Mouse (Mus musculus) heart, embryonic 13.5 days (tissue): ENCODE results near the gene Emilin1. TPM values are rescaled to one million over a fixed set of nuclear protein-coding genes. Genes with fewer than 3 reads are reported as not detected.
"Not testable (repeated sequence)": the region's sequence is repeated elsewhere in the genome, so short reads cannot be mapped to it uniquely, and the experiment has no call there.

Experiments
- ATAC-seq: fragments of 200-750 bp; cut with Nextera tagmentation; 2 replicates; pipeline ENCODE4 v1.8.0; 2017; ENCODE audit warnings: moderate TSS enrichment; ENCODE audit not compliant: insufficient number of reproducible peaks, low FRiP score, low TSS enrichment; ENCODE audit errors: extremely low read depth
- H3K27ac ChIP-seq: fragments of 300-500 bp; sonication (generic); replicated peaks from 2 replicates; pipeline ENCODE4 v1.5.1; 2015; ENCODE audit warnings: moderate library complexity, mild to moderate bottlenecking, inconsistent platforms
- H3K27me3 ChIP-seq: fragments of 300-500 bp; sonication (generic); replicated peaks from 2 replicates; pipeline ENCODE4 v1.6.1; 2015; ENCODE audit warnings: mild to moderate bottlenecking, inconsistent platforms
- H3K36me3 ChIP-seq: fragments of 300-500 bp; sonication (generic); 2 replicates; pipeline ENCODE4 v1.6.1; 2015; ENCODE audit warnings: mild to moderate bottlenecking, inconsistent platforms
- H3K4me1 ChIP-seq: fragments of 300-500 bp; sonication (generic); 2 replicates; pipeline ENCODE4 v1.6.1; 2015; ENCODE audit warnings: inconsistent platforms
- H3K4me2 ChIP-seq: fragments of 300-500 bp; sonication (generic); 2 replicates; pipeline ENCODE4 v1.6.1; 2015; ENCODE audit warnings: inconsistent platforms, mild to moderate bottlenecking, moderate library complexity
- H3K4me3 ChIP-seq: fragments of 300-500 bp; sonication (generic); 2 replicates; pipeline ENCODE4 v1.5.1; 2015; ENCODE audit warnings: moderate library complexity, mild to moderate bottlenecking, inconsistent platforms
- H3K9ac ChIP-seq: fragments of 300-500 bp; sonication (generic); 2 replicates; pipeline ENCODE4 v1.6.1; 2015; ENCODE audit warnings: inconsistent platforms, mild to moderate bottlenecking, moderate library complexity
- H3K9me3 ChIP-seq: fragments of 300-500 bp; sonication (generic); 2 replicates; pipeline ENCODE4 v1.6.1; 2016; ENCODE audit warnings: inconsistent platforms
- WGBS: fragments of 180-500 bp; shearing (Covaris S2); methylation state at CpG from one replicate; pipeline ENCODE4 v1.1.7; 2015; ENCODE audit warnings: mixed read lengths; 5-methylcytosine and 5-hydroxymethylcytosine counted together
- polyA plus RNA-seq: library from polyadenylated mRNA; unstranded; fragments of >200 nt; fragmentation: Nextera tagmentation; extraction: Ambion mirVana; gene quantifications from 2 replicates; pipeline ENCODE4 v1.2.1, GENCODE M21; 2015

Emilin1 gene
- polyA plus RNA-seq, 1 experiment from 2014 or later: 168 TPM

GRCm38 (mm10) chr5:30879347-30879943 is 33.8 kb upstream of the Emilin1 start:
- no peak overlapping the region for H3K9ac ChIP-seq
- peaks cover 8% of the 10 kb centered on the region; the same call in 1 of the 2 replicates for H3K4me1 ChIP-seq
- no peak overlapping the region for H3K27ac ChIP-seq
- peaks cover 38% of the 10 kb centered on the region for H3K36me3 ChIP-seq
- ATAC-seq: no peak
- no peak overlapping the region for H3K4me2 ChIP-seq
- H3K27me3 ChIP-seq: no peaks in the 10 kb centered on the region
- WGBS: 71% methylated on average over 5 of the region's 5 CpGs
- no peak overlapping the region for H3K4me3 ChIP-seq
- no peaks in the 10 kb centered on the region for H3K9me3 ChIP-seq

GRCm38 (mm10) chr5:30881839-30882238 is 31.4 kb upstream of the Emilin1 start:
- H3K9me3 ChIP-seq, H3K9ac ChIP-seq, ATAC-seq, H3K4me3 ChIP-seq, H3K27ac ChIP-seq, H3K4me2 ChIP-seq, H3K27me3 ChIP-seq: not testable (repeated sequence)
- Histone ChIP-seq H3K4me1 (peaks cover 15% of the 10 kb centered on the region), H3K36me3 (peaks cover 14% of the 10 kb centered on the region)
- WGBS: 76% methylated on average over 4 of the region's 4 CpGs

GRCm38 (mm10) chr5:30886209-30886608 is 27.0 kb upstream of the Emilin1 start:
- WGBS: 38% methylated on average over 4 of the region's 4 CpGs
- Histone ChIP-seq H3K36me3 (peaks cover 9% of the 10 kb centered on the region), H3K4me2 (peak overlapping the region; percentile 82), H3K27ac (no peak overlapping the region; the same call in 1 of the 2 replicates), H3K4me3 (peak overlapping the region; percentile 87), H3K9me3 (no peaks in the 10 kb centered on the region), H3K27me3 (no peaks in the 10 kb centered on the region), H3K9ac (no peak overlapping the region), H3K4me1 (peaks cover 25% of the 10 kb centered on the region)
- ATAC-seq: no peak

- H3K27me3 ChIP-seq: no peaks in the 10 kb centered on the region
- 33% methylated on average over 5 of the region's 5 CpGs for WGBS
- H3K9ac ChIP-seq: peak overlapping the region; percentile 92
- no peak for ATAC-seq
- no peaks in the 10 kb centered on the region for H3K9me3 ChIP-seq
- H3K4me3 ChIP-seq: peak overlapping the region; percentile 87
- H3K27ac ChIP-seq: peak overlapping the region; percentile 96
- peak overlapping the region; percentile 82 for H3K4me2 ChIP-seq
- peaks cover 25% of the 10 kb centered on the region for H3K4me1 ChIP-seq
- peaks cover 15% of the 10 kb centered on the region for H3K36me3 ChIP-seq
These were observed 26.5 kb upstream of the Emilin1 start for GRCm38 (mm10) chr5:30886731-30887130.

GRCm38 (mm10) chr5:30887331-30887761 is 25.9 kb upstream of the Emilin1 start:
- Histone ChIP-seq H3K9me3 (no peaks in the 10 kb centered on the region), H3K36me3 (peaks cover 21% of the 10 kb centered on the region), H3K4me2 (peak overlapping the region; percentile 82), H3K27me3 (no peaks in the 10 kb centered on the region), H3K4me3 (peak overlapping the region; percentile 87), H3K9ac (peak overlapping the region; percentile 92), H3K27ac (peak overlapping the region; percentile 96), H3K4me1 (peaks cover 25% of the 10 kb centered on the region)
- under 1% methylated on average over 19 of the region's 19 CpGs for WGBS
- ATAC-seq: peak; percentile 21; the same call in 1 of the 2 replicates

- Histone ChIP-seq H3K36me3 (peaks cover 26% of the 10 kb centered on the region), H3K9me3 (no peaks in the 10 kb centered on the region), H3K27ac (peak overlapping the region; percentile 96), H3K4me2 (peak overlapping the region; percentile 82), H3K27me3 (no peaks in the 10 kb centered on the region), H3K4me1 (peaks cover 25% of the 10 kb centered on the region), H3K9ac (peak overlapping the region; percentile 92), H3K4me3 (peak overlapping the region; percentile 87)
- WGBS: under 1% methylated on average over 28 of the region's 28 CpGs
- peak; percentile 75 for ATAC-seq
These were observed 25.3 kb upstream of the Emilin1 start for GRCm38 (mm10) chr5:30887858-30888336.

GRCm38 (mm10) chr5:30888337-30889087 is 24.7 kb upstream of the Emilin1 start, which contains the start of gene Agbl5:
Agbl5 (plus strand) TSS chr5:30888694.
- ATAC-seq: peak; percentile 75
- peaks cover 25% of the 10 kb centered on the region for H3K4me1 ChIP-seq

GRCm38 (mm10) chr5:30889088-30889754 is 24.0 kb upstream of the Emilin1 start:
- WGBS: 2% methylated on average over 35 of the region's 42 CpGs
- ATAC-seq: peak; percentile 29
- peak overlapping the region; percentile 92 for H3K9ac ChIP-seq
- peak overlapping the region; percentile 82 for H3K4me2 ChIP-seq
- H3K4me1 ChIP-seq: peaks cover 25% of the 10 kb centered on the region
- H3K4me3 ChIP-seq: peak overlapping the region; percentile 87
- H3K36me3 ChIP-seq: peaks cover 39% of the 10 kb centered on the region
- H3K9me3 ChIP-seq: no peaks in the 10 kb centered on the region
- no peaks in the 10 kb centered on the region for H3K27me3 ChIP-seq
- H3K27ac ChIP-seq: peak overlapping the region; percentile 96

More at GRCm38 (mm10) chr5:30888337-30889087, 24.7 kb upstream of the Emilin1 start, which contains the start of gene Agbl5:
- H3K9ac ChIP-seq: peak within 1 kb of the TSS; percentile 92
- H3K36me3 ChIP-seq: peaks cover 32% of the 10 kb centered on the region
- peak within 1 kb of the TSS; percentile 87 for H3K4me3 ChIP-seq
- H3K27ac ChIP-seq: peak within 1 kb of the TSS; percentile 96
- no peaks in the 10 kb centered on the region for H3K9me3 ChIP-seq
- WGBS: 0% methylated on average over 41 of the region's 42 CpGs
- H3K4me2 ChIP-seq: peak within 1 kb of the TSS; percentile 82
- no peaks in the 10 kb centered on the region for H3K27me3 ChIP-seq

GRCm38 (mm10) chr5:30890375-30890774 is 22.8 kb upstream of the Emilin1 start:
- H3K9me3 ChIP-seq: no peaks in the 10 kb centered on the region
- peak overlapping the region; percentile 82 for H3K4me2 ChIP-seq
- no peak for ATAC-seq
- H3K27ac ChIP-seq: peak overlapping the region; percentile 96
- 76% methylated on average over 7 of the region's 7 CpGs for WGBS
- peaks cover 51% of the 10 kb centered on the region for H3K36me3 ChIP-seq
- H3K4me1 ChIP-seq: peaks cover 25% of the 10 kb centered on the region
- H3K27me3 ChIP-seq: no peaks in the 10 kb centered on the region
- H3K4me3 ChIP-seq: peak overlapping the region; percentile 87
- peak overlapping the region; percentile 92 for H3K9ac ChIP-seq

- no peaks in the 10 kb centered on the region for H3K9me3 ChIP-seq
These were observed 11.3 kb upstream of the Emilin1 start for GRCm38 (mm10) chr5:30901860-30902259.

More at GRCm38 (mm10) chr5:30901860-30902259, 11.3 kb upstream of the Emilin1 start:
- ATAC-seq: no peak
- Histone ChIP-seq H3K4me1 (peaks cover 24% of the 10 kb centered on the region), H3K9ac (no peak overlapping the region), H3K4me3 (no peak overlapping the region), H3K27ac (no peak overlapping the region), H3K27me3 (no peaks in the 10 kb centered on the region), H3K4me2 (no peak overlapping the region), H3K36me3 (peaks cover 91% of the 10 kb centered on the region)
- WGBS: 83% methylated on average over 5 of the region's 5 CpGs
